Mouse (Mus musculus): ENCODE results near the gene Kif2a.

The Kif2a gene

GRCm38 (mm10) chr13:107021461-107022265, at the start of gene Kif2a:
Kif2a (minus strand) TSS chr13:107022126.
- peak; percentile 9 for DNase-seq (ENCODE audit: low spot score)

- no peak for DNase-seq (ENCODE audit: low spot score)
Observed at GRCm38 (mm10) chr13:107069061-107069460, 47.1 kb upstream of the Kif2a start.

GRCm38 (mm10) chr13:107065098-107065855, 43.4 kb upstream of the Kif2a start:
- no peak for DNase-seq (ENCODE audit: low spot score)

- DNase-seq (ENCODE audit: low spot score) = no peak
Observed at GRCm38 (mm10) chr13:107064263-107064662, 42.3 kb upstream of the Kif2a start.

GRCm38 (mm10) chr13:107063115-107063807, 41.3 kb upstream of the Kif2a start:
- no peak for DNase-seq (ENCODE audit: low spot score)

GRCm38 (mm10) chr13:107060098-107060497, 38.2 kb upstream of the Kif2a start:
- DNase-seq (ENCODE audit: low spot score) = no peak

- DNase-seq (ENCODE audit: low spot score) = no peak
Observed at GRCm38 (mm10) chr13:107059460-107059859, 37.5 kb upstream of the Kif2a start.

- no peak for DNase-seq (ENCODE audit: low spot score)
Observed at GRCm38 (mm10) chr13:107056318-107056717, 34.4 kb upstream of the Kif2a start.

- no peak for DNase-seq (ENCODE audit: low spot score)
Observed at GRCm38 (mm10) chr13:107054496-107054895, 32.6 kb upstream of the Kif2a start.

GRCm38 (mm10) chr13:107051342-107051741, 29.4 kb upstream of the Kif2a start:
- DNase-seq (ENCODE audit: low spot score) = no peak

GRCm38 (mm10) chr13:107044229-107044628, 22.3 kb upstream of the Kif2a start:
- no peak for DNase-seq (ENCODE audit: low spot score)

GRCm38 (mm10) chr13:107042551-107042950, 20.6 kb upstream of the Kif2a start:
- DNase-seq (ENCODE audit: low spot score) = no peak

GRCm38 (mm10) chr13:107039493-107039892, 17.6 kb upstream of the Kif2a start:
- no peak for DNase-seq (ENCODE audit: low spot score)

GRCm38 (mm10) chr13:107038346-107038745, 16.4 kb upstream of the Kif2a start:
- no peak for DNase-seq (ENCODE audit: low spot score)

- DNase-seq (ENCODE audit: low spot score) = no peak
Observed at GRCm38 (mm10) chr13:107035511-107036113, 13.7 kb upstream of the Kif2a start.

- DNase-seq (ENCODE audit: low spot score) = no peak
Observed at GRCm38 (mm10) chr13:107035078-107035477, 13.2 kb upstream of the Kif2a start.

GRCm38 (mm10) chr13:107034028-107034920, 12.3 kb upstream of the Kif2a start:
- DNase-seq (ENCODE audit: low spot score) = no peak

GRCm38 (mm10) chr13:107031228-107031627, 9.3 kb upstream of the Kif2a start:
- no peak for DNase-seq (ENCODE audit: low spot score)

GRCm38 (mm10) chr13:107027218-107027617, 5.3 kb upstream of the Kif2a start:
- DNase-seq (ENCODE audit: low spot score) = no peak

GRCm38 (mm10) chr13:107025663-107026062, 3.7 kb upstream of the Kif2a start:
- no peak for DNase-seq (ENCODE audit: low spot score)
